Mouse (Mus musculus) splenic B cell, adult 2 months (primary cell): ENCODE measurements around the gene Hnrnpr.

Experiments
- DNase-seq: peaks from one replicate; pipeline ENCODE4 v3.0.0-alpha.2; 2011; ENCODE audit warnings: low read depth, low spot score
- H3K27me3 ChIP-seq: 2 replicates; pipeline ENCODE4 v1.6.1; 2012; ENCODE audit warnings: mild to moderate bottlenecking, low read length, moderate library complexity, mixed read lengths; ENCODE audit not compliant: control insufficient read depth, poor library complexity, insufficient read depth, severe bottlenecking
- H3K36me3 ChIP-seq: 2 replicates; pipeline ENCODE4 v1.6.1; 2012; ENCODE audit warnings: mild to moderate bottlenecking, low read length, moderate library complexity, mixed read lengths; ENCODE audit not compliant: control insufficient read depth, poor library complexity, insufficient read depth, severe bottlenecking

The Hnrnpr gene

GRCm38 (mm10) chr4:136289918-136290780 lies 20.6 kb upstream of the Hnrnpr start:
- peaks cover 10% of the 10 kb centered on the region for H3K36me3 ChIP-seq
- H3K27me3 ChIP-seq, result no peaks in the 10 kb centered on the region
- no peak for DNase-seq

GRCm38 (mm10) chr4:136290781-136291595 lies 19.8 kb upstream of the Hnrnpr start:
- Histone ChIP-seq H3K27me3 (no peaks in the 10 kb centered on the region), H3K36me3 (peaks cover 10% of the 10 kb centered on the region)
- no peak for DNase-seq

GRCm38 (mm10) chr4:136291692-136292091 lies 19.1 kb upstream of the Hnrnpr start:
- no peak for DNase-seq
- Histone ChIP-seq H3K27me3 (no peaks in the 10 kb centered on the region), H3K36me3 (peaks cover 10% of the 10 kb centered on the region)

GRCm38 (mm10) chr4:136295941-136296340 lies 14.8 kb upstream of the Hnrnpr start:
- Histone ChIP-seq H3K27me3 (no peaks in the 10 kb centered on the region), H3K36me3 (peaks cover 2% of the 10 kb centered on the region)
- DNase-seq, result no peak

GRCm38 (mm10) chr4:136302462-136302861 lies 8.3 kb upstream of the Hnrnpr start:
- Histone ChIP-seq H3K27me3 (no peaks in the 10 kb centered on the region), H3K36me3 (no peaks in the 10 kb centered on the region)
- DNase-seq, result no peak

- DNase-seq, result no peak
- no peaks in the 10 kb centered on the region for H3K36me3 ChIP-seq
- no peaks in the 10 kb centered on the region for H3K27me3 ChIP-seq
These were observed 6.6 kb upstream of the Hnrnpr start for GRCm38 (mm10) chr4:136304181-136304580.

- no peaks in the 10 kb centered on the region for H3K27me3 ChIP-seq
- H3K36me3 ChIP-seq, result no peaks in the 10 kb centered on the region
- DNase-seq, result no peak
These were observed 2.4 kb upstream of the Hnrnpr start for GRCm38 (mm10) chr4:136308355-136308754.

GRCm38 (mm10) chr4:136309780-136310179 lies 962 bp upstream of the Hnrnpr start:
- H3K27me3 ChIP-seq, result no peaks in the 10 kb centered on the region
- H3K36me3 ChIP-seq, result no peaks in the 10 kb centered on the region
- peak; percentile 81 for DNase-seq

GRCm38 (mm10) chr4:136311042-136311999 lies 579 bp downstream of the Hnrnpr start:
- Histone ChIP-seq H3K27me3 (no peaks in the 10 kb centered on the region), H3K36me3 (no peaks in the 10 kb centered on the region)
- peak; percentile 37 for DNase-seq

GRCm38 (mm10) chr4:136312616-136313015 lies 1.9 kb downstream of the Hnrnpr start:
- DNase-seq, result peak; percentile 18
- H3K27me3 ChIP-seq, result no peaks in the 10 kb centered on the region
- H3K36me3 ChIP-seq, result no peaks in the 10 kb centered on the region

GRCm38 (mm10) chr4:136317667-136318066 lies 6.9 kb downstream of the Hnrnpr start:
- Histone ChIP-seq H3K36me3 (peaks cover 9% of the 10 kb centered on the region), H3K27me3 (no peaks in the 10 kb centered on the region)
- DNase-seq, result no peak

- Histone ChIP-seq H3K27me3 (no peaks in the 10 kb centered on the region), H3K36me3 (peaks cover 16% of the 10 kb centered on the region)
- DNase-seq, result no peak
These were observed 9.3 kb downstream of the Hnrnpr start for GRCm38 (mm10) chr4:136320016-136320415.

GRCm38 (mm10) chr4:136324226-136324625 lies 13.5 kb downstream of the Hnrnpr start:
- peak; percentile 37 for DNase-seq
- H3K36me3 ChIP-seq, result peaks cover 11% of the 10 kb centered on the region; the same call in 1 of the 2 replicates

GRCm38 (mm10) chr4:136327238-136327637 lies 16.5 kb downstream of the Hnrnpr start:
- H3K36me3 ChIP-seq, result peaks cover 10% of the 10 kb centered on the region; the same call in 1 of the 2 replicates
- DNase-seq, result no peak
- no peaks in the 10 kb centered on the region for H3K27me3 ChIP-seq

More at GRCm38 (mm10) chr4:136324226-136324625, 13.5 kb downstream of the Hnrnpr start:
- no peaks in the 10 kb centered on the region for H3K27me3 ChIP-seq
